Mouse (Mus musculus) cerebellum, adult 2 months (tissue): ENCODE measurements around the gene Tbc1d1.

Experiments
- CTCF ChIP-seq: fragments of 200-500 bp; IDR thresholded peaks from 2 replicates; pipeline ENCODE4 v1.5.1; 2011; ENCODE audit warnings: low read depth, mild to moderate bottlenecking, control low read depth, low read length, moderate library complexity, borderline replicate concordance; ENCODE audit not compliant: insufficient read depth
- POLR2A ChIP-seq: fragments of 200-500 bp; IDR thresholded peaks from 2 replicates; pipeline ENCODE4 v1.6.1; 2011; ENCODE audit warnings: low read length, control low read depth, borderline replicate concordance; ENCODE audit not compliant: insufficient read depth

DNA sequence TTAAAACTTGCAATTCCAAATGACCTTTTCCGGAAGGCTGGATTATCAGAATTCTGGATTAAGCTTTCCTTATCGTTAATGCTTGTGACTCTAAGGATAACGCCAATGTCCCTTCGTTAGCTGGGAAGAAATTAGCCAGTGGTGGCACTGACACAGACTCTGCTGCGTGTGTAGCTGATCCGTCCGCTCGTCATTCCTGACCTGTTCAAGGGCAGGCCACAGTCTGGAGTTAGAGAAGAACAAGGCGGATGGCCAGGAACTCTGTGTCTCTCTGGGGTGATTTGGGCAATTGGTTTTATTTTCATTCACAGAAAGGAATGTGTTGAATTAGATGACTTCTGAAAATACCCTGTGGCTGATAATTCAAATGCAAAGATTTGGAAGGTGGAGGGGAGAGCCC lies 118.2 kb downstream of the Tbc1d1 start:
- TF ChIP-seq CTCF (no peak), POLR2A (no peak)
